Mouse (Mus musculus) cortical plate, adult 2 months (tissue): Measurements from ENCODE around the gene Mta1.

ENCODE experiments used
- CTCF ChIP-seq: fragments of 200-500 bp; IDR thresholded peaks from 2 replicates; pipeline ENCODE4 v1.5.1; 2011; ENCODE audit warnings: mild to moderate bottlenecking, control low read depth, low read length; ENCODE audit not compliant: insufficient read depth; ENCODE audit errors: extremely low read depth
- POLR2A ChIP-seq: fragments of 200-500 bp; IDR thresholded peaks from 2 replicates; pipeline ENCODE4 v1.6.1; 2011; ENCODE audit warnings: mild to moderate bottlenecking, low read length, control low read depth; ENCODE audit not compliant: insufficient read depth; ENCODE audit errors: extremely low read depth

DNA sequence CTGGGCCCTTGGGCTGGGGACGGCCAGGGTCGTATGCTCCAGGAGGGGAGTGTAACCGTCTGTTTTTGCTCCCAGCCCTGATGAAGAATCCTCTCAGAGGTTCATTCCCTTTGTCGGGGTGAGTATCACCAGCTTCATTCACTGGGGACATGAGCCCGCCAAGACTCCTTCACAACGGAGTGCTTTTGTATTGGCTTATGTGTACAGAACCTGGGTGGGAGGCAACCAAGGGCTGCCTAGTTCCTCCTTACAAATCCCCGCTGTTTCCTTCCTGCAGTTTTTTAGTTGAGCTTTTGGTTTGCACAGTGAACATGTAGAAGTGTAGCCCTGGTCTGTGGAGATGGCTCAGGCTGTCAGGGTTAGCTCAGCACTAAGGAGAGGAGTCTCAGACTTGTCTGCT lies 30.1 kb upstream of the Mta1 start:
- TF ChIP-seq CTCF (no peak), POLR2A (no peak)
